Mouse (Mus musculus) ovary, postnatal 36 days (tissue): Measurements from ENCODE around the gene Bicc1.
A peak's percentile ranks its signal among the peaks of the same experiment; 100 is the strongest.
"Not testable (repeated sequence)": the region's sequence is repeated elsewhere in the genome, so short reads cannot be mapped to it uniquely, and the experiment has no call there.

Experiments
- DNase-seq: peaks from one replicate; pipeline ENCODE4 v3.0.0; 2022; ENCODE audit warnings: low spot score, mixed read lengths

Gene Bicc1

DNA sequence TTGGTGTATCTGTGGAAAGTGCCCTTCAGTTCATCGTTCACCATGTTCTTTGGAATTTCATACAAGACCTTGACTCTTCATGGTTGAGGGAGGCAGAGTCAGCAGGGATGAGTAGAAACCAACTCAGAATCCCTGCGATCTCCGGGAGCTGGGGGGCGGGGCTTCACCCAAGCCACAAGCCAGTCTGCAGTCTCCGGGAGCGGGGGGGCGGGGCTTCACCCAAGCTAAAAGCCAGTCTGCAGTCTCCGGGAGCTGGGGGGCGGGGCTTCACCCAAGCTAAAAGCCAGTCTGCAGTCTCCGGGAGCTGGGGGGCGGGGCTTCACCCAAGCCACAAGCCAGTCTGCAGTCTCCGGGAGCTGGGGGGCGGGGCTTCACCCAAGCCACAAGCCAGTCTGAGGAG, 213.4 kb downstream of the Bicc1 start:
- not testable (repeated sequence) for DNase-seq

DNA sequence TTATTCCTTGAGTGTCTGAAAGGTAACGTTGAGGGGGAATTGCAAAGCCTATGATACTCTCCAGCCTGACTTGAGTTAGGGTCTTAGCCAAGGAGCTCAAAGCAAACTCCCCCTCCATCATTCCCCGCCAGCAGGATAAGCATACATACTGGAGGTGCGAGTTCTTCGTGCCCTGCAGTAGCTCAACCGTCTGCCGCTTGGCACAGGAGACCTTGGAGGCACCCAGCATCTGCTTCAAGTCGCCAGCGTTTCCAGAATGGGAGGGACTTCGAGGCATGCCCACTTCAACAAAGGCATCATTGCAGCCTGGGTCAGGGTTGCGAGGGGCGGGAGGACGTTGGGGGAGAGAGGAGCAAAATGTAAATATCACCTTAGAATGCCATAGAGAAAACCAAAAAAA, 214.4 kb downstream of the Bicc1 start:
- no peak for DNase-seq

DNA sequence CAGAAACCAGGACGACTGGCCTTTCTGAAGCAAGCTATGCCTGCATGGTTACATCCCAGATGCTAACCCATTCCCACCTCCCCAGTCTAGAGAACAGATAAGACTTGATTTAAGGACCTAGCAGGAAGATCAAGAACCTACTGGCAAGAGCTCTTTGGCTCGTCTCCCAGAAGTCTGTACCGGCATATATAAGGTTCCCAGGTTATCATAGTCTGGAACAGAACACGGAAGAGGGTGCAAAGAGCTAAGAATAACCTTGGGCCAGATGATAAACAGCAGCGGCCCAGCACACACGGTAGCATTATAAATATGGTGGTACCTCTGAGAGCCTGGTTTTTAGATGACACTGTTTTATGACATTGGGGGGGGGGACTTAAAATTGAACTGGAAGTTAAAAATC, 217.9 kb downstream of the Bicc1 start:
- DNase-seq, result no peak

DNA sequence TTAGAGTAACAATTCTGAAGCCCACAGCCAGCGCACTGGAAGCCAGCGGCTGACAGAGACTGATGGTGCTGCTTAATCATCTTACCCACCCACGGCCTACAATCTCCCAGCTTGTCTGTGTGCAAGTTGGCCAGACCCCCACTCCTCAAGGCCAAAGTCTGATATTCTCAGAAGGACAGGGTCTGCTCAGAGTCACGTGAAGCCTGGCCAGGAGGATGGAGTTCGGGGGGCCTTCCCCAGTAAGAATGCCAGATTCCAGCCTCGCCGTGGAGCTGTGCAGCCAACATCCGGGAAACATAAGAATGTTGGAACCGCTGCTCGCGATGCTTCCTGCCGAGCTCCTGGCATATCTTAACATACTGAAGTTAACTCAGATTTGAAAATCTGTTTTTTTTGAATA, 219.7 kb downstream of the Bicc1 start:
- peak; percentile 40 for DNase-seq

DNA sequence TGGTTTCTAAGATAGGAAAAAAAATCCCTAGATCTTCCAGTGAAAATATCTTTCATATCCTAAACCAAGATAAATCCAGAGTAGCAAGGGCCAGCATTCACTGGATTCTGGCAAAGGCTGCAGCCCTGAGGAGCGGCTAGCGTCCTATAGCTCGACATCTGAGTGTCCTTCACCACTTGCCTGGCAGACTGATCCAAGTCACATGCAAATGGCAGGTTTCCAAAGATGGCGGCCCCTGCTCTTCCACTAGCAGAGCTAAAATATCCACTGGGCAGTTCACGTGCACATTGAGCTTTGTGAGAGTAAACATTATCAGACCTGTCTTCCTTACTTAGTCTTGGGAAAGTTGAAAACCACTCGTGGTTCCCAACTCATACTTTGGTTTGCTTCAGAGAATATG, 222.1 kb downstream of the Bicc1 start:
- DNase-seq, result peak; percentile 11

DNA sequence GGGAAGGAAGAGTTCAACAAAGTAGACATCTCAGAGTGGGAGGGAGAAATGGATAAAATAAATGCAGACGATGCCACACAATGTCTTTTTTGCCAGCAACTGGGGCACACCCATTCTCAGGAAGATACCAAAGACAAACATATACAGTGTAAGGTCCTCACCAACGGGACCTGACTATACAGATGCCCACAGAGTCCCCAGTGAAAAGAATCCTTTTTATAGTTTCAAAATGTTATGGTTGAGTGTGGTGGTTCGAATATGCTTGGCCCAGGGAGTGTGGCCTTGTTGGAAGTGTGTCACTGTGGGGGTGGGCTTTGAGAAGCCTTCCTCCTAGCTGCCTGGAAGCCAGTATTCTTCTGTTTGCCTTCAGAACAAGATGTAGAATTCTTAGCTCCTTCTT, 223.5 kb downstream of the Bicc1 start:
- no peak for DNase-seq

DNA sequence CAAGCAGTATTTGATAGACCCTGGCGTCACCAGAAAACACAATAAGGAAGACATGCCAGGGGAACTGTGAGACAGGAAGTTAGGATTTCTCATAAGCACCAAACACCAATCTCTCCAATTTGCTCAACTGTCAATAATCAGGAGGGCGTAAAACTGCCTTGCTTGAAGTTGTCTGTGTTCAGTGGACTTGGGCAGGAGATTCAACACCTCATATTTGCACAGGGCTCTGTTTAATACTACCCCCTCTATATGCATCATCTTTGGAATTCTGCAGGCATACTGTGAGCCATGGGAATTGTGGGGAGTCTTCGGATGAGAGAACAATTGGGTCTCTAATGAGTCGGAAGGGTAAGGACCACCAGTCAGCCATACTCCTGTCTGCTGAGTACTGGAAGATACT, 233.4 kb downstream of the Bicc1 start:
- no peak for DNase-seq

DNA sequence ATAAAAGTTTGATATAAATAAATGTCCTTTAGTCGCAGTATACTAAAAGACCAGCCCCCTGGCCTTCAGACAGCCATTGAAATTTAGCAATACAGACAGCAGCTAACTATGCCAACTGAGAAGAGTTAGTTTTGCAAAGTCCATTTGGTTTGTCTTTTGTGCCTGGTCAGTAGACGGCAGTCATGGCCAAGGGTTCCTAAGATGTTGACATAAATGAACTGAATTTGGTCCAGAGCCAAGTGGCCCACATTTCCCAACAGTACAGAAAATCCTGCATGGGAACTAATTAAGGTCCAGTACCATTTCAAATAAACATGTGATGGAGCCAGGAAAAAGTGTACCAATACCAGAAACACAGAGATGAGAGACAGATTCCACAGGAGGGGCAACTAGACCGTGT, 235.2 kb downstream of the Bicc1 start:
- no peak for DNase-seq

DNA sequence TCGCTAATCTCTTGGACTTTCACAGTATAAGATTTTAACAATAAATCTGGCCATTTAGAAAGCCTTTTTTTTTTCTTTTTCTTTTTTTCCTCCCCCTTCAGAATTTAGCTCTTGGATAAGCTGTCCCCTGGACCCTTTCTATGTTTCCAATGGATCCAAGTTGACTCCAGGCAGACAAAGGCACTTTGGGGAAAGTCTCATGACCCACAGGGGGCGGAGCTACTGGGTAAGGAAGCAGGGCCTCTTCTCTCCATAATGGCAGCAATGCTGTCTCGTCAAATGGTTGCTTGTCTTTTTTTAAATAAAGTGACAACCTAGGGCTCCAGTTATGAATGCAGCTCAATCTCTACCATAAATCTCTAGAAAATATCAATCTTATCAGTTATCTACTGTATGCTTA, 235.6 kb downstream of the Bicc1 start:
- DNase-seq, result no peak

DNA sequence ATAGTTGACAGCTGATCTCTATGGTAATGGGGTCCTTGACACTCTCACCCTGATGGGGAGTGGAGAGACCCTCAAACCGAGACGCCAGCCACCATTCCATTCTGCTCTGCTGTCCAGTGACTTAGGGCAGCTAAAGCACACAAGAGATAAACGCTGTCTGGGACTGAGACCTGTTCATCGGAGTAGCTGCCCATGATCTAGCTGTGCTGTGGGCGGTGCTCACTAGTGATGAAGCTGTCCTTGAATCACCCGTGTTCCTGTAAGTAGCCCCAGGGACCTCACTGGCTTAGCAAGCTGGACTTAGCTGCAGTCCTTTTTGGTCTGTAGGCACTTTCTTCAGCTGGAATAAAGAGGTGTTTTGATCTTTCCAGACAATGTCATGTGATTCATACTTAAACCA, 238.0 kb downstream of the Bicc1 start:
- no peak for DNase-seq

DNA sequence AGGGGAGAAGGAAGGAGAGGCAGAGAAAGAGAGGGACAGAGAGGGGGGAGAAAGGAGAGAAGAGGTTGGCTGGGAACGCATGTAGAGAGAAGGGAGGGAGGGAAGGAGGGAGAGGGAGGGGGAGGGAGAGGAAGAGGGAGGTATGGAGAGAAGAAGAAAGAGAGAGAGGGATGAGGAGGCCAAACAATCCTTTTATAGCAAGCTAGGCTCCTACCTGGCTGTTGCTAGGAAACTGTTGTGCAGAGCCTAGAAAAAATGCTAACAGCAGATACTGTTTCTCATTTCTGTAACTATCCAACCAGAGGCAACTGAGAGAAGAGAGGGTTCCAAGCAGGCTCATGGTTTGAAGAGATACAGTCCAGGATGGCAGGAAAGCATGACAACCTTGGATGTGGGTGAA, 239.6 kb downstream of the Bicc1 start:
- DNase-seq, result no peak

DNA sequence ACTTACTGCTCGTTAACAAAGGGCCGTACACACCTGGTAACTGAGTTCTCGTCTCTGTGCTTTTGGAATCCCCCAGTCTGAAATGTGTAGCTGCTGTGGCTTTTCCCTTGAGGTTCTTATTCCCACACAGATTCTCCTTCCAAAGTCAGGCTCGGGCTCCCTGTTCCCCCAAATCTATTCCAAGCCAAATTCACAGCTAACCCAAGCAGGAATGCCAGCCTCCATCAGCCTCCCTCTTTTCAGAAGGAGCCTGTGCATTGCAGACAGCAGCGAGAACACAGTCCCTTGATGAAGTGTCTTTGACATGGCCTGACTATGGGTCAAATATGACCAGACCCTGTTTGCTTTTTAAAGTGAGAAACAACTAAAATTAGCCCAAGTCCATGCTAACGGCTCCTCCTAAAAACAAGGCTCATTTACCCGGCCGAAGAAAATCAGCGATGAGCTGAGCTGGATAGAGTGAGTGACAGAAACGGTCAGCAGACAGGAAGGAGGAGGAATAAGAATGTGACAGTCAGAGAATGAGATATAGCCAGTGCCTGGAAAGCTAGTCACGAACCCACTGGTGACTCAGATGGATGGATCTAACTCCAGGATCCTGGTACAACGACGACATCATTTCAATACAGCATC, 240.4 kb downstream of the Bicc1 start:
- no peak for DNase-seq

DNA sequence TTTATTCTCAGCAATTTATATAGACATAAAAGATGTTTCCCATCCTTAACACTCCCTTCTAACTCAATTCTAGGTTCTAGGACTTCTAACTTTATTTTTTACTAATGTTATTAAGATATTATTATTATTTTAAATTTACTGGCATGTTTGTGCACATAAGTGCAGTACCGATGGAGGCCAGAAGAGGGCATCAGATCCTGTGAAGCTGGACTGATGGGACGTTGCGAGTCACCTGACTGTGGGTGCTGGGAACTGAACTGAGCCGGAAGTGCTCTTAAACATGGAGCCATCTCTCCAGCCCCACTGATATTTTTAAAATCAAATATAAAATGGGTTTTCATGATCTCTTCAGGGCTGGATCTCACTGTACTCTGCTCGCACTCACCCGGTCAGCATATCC, 242.8 kb downstream of the Bicc1 start:
- DNase-seq, result no peak

DNA sequence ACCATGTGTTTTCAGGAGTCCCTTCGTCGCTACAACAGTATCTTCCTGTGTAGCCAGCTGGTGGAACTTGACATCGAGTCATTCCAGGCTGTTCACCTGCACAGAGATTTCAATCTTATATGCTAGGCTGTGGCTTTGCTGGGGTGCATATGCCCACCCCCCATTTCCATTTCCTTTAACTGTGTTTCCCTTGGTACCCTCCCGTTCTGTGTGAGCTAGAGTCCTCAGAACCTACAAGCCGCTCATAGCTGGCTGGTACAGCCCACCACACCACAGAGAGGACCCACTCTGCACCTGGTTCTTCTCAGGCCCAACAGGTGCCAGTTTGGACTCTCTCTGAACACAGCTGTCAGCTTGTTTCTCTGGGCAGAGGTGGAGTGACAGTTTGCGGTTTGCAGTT, 244.4 kb downstream of the Bicc1 start:
- no peak for DNase-seq

DNA sequence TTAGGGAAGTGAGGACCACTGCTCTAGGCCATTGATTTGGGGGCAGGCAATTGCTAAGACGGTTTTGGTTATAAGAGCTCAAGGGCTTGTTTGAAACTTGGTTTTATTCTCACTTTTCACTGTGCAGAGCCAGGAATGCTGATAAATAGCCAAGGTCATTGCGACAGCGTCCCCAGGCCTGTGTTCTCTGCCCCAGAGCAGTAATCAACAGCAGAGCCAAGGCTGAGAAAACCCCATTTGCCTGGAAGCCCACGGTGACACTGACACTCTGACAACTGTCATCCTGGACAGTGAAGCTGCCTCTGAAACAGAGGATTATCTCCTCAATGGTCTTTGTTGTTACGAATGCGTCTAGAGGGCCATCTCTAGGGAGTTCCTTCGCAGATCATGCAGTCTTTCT, 255.6 kb downstream of the Bicc1 start:
- peak; percentile 28 for DNase-seq

DNA sequence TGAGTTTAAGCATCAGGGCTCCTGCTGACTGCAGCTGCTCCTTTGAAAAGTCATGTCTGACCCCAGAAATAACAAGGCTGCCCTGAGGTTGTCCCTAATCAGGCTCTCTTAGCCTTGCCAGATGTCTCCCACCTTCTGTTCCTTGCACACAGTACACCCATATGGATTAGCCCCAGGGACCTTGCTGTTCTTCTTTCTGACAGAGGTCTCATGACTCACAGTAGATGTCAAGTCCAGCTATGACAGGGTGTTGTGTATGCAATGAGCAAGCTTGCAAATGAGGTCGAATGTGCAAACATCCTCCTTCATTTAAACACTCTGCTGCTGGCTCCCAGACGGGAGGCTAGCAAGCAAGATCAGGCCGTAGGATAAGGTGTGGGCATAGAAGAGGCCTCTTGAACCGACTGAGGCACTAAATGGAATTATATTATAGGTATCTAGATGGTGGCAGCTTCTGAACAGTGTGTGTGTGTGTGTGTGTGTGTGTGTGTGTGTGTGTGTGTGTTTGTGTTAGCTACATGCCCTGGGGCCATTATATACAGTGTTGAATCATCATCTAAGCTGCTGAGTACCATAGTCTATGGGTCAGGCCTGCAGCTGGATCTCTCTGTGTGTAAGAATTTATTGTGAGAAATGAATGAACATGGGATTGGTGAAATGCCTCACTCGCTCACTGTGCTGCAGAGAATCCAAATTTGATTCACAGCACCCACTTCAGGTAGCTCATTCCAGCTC, 256.6 kb downstream of the Bicc1 start:
- no peak for DNase-seq

DNA sequence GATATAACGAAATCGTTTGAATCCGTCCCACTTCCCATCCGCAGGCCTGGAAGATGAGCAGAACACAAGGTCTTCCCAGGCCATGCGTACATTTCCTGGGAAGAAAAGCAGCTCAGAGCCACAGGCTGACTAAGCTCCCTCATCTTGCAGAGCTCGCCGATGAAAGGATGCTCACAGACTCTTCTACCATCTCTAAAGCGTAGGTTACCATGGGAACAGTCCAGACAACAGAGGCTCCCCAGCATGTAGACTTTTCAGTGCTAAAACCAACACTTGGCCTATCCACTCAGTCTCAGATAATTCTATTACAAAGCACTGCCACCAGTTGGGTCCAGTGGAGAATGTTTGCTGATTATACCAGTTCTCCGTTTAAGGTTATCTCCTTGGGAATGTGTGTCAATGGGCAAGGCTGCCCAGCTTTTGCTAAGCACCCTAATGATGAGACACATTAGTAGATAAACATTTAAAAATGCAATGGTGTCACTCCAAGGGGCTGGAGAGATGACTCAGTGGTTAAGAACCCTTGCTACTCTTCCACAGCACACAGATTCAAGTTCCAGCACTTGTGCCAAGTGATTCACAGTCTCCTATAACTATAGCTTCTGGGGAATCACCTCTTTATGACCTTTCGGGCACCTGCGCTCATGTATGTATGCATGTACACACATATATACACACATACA, 258.2 kb downstream of the Bicc1 start:
- no peak for DNase-seq

DNA sequence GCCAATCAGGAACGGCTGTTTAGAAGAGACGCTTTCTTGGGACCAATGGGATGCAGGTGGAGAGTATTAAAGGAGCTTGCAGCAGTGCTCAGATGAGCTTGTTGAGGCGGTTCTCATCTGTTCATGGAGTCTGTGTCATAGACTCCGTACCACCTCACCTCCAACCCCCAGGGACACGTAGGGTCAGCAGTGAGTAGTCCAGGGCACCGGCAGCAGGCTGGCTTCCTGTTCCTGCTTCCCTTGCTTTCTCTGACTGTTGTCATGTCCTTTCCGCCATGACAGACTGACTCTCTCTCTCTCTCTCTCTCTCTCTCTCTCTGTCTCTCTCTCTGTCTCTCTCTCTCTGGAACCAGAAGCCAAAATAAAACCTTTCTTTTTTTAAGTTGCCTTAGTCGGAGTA, 263.6 kb downstream of the Bicc1 start:
- DNase-seq, result no peak

DNA sequence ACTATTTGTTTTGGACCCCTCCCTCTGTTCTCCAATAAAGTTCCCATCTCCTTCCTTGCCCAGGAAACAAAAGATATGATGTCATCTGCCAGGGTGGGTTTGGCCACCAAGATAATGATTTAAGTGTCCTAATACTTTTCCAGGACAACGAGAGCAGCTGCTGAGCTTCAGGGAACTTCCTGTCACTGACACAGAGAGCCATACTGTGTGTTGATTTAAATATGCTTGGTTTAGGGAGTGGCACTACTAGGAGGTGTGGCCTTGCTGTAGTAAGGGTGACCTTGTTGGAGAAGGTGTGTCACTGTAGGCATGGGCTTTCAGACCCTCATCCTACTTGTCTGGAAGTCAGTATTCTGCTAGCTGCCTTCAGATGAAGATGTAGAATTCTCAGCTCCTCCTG, 281.5 kb downstream of the Bicc1 start:
- no peak for DNase-seq

DNA sequence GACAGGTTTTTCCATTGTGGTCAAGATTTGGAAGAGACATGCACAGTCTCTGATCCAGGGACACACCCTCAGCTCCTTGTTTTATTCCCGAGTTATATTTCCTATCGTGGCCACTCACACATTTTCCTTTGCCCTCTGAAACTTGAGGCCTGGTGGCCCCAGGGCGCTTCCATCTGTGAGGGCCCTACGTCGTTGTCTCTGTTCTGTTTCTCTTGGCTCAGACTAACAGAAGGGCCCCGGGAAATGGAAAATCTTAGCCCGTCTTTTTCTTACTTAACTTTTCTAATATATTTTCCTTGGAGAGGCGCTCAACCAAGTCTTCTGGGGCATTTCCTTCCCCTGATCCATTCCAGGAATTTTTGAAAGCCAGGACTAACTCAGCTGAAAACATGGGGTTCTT, 281.9 kb downstream of the Bicc1 start:
- no peak for DNase-seq

DNA sequence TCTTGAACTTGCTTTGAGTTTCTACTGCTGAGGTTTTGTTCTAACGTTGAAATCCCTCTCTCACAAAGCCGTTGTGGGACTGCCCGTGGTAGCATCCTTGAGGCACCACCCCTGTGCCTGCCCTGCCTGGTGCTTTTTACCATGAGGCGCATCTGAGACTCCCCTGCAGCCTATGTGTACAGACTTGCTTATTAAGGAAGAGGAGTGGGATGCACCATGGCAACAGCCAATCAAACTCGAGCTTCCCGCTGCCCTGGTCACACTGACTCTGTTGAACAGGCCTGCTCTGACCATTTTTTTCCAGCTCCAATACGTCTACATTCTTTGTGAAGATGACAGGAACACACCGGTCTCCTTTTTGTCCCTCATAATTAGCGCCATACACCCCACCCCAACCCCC, 283.0 kb downstream of the Bicc1 start:
- DNase-seq, result no peak

DNA sequence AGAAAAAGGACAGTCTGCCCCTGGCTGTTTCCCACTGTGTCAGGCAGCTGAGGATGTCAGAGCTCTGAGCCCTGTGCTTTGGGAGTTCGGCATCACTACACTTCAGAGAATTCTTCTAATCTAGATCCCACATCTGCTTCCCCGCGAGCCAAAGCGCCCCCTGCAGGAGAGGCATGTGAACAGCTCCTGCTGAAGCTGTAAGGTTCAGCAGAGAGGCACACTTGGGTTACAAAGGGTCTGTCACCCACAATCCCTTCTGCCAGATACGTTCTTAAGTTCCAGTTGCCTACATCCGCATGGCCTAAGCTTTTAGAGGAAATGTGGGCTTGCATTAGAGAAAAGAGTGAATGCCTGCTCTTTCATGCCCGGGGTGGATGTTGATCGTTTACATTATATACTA, 283.4 kb downstream of the Bicc1 start:
- no peak for DNase-seq

DNA sequence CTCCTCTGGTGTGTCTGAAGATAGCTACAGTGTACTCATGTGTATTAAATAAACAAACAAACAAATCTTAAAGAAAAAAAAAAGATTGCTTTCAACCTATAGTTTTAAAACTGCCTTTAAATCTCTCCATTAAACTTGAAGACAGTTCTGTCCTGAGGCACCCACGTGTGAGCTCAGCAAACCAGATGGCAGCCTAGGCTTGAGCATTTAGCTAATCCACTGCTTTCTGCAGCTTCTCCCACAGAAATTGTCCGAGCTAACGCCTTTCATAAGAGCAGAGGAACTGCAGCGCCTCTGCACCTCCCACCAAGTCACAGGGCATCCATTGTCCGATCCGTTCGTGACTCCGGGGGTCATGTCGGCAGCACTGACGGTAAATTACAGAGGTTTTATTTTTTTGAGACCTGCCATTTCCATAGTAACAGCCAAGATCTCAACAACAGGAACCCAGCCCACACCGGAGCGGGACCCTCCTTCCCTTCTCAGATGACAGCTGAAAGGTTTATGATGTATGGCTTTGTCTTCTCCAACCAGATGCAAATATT, 284.4 kb downstream of the Bicc1 start:
- no peak for DNase-seq
